Mouse (Mus musculus): ENCODE results near the gene Gm44511. TPM values are rescaled to one million over a fixed set of nuclear protein-coding genes. Genes with fewer than 3 reads are reported as not detected.
"Not testable (repeated sequence)": the region's sequence is repeated elsewhere in the genome, so short reads cannot be mapped to it uniquely, and the experiment has no call there.

Gm44511 gene
- polyA plus RNA-seq, 1 experiment from 2014 or later, result not detected

GRCm38 (mm10) chr6:128786396-128786795 is 39.7 kb downstream of the Gm44511 start:
- H3K4me3 ChIP-seq (ENCODE audit: low read depth, low read length); H3K9ac ChIP-seq (ENCODE audit: low read depth, low read length); ATAC-seq (replicated peaks; ENCODE audit: low FRiP score); H3K27ac ChIP-seq (ENCODE audit: low read depth, low read length); H3K36me3 ChIP-seq (ENCODE audit: control insufficient read depth, insufficient read depth, low read length); DNase-seq (ENCODE audit: low spot score); H3K9me3 ChIP-seq (ENCODE audit: control insufficient read depth, low read length); H3K4me1 ChIP-seq (replicated peaks; ENCODE audit: control insufficient read depth, insufficient read depth, low read length); H3K27me3 ChIP-seq (replicated peaks; ENCODE audit: control insufficient read depth, insufficient read depth, low read length); H3K4me2 ChIP-seq: not testable (repeated sequence)
- 70% methylated on average over 1 of the region's 1 CpGs for WGBS

GRCm38 (mm10) chr6:128769481-128770253 is 56.4 kb downstream of the Gm44511 start:
- ATAC-seq (replicated peaks; ENCODE audit: low FRiP score) (no peak), DNase-seq (ENCODE audit: low spot score) (no peak)
- Histone ChIP-seq H3K4me1 (replicated peaks; ENCODE audit: control insufficient read depth, insufficient read depth, low read length) (no peaks in the 10 kb centered on the region; the same call in 1 of the 2 replicates), H3K27ac (ENCODE audit: low read depth, low read length) (no peak overlapping the region), H3K9me3 (ENCODE audit: control insufficient read depth, low read length) (peaks cover 2% of the 10 kb centered on the region; the same call in 1 of the 2 replicates), H3K4me2 (no peak overlapping the region), H3K9ac (ENCODE audit: low read depth, low read length) (no peak overlapping the region), H3K36me3 (ENCODE audit: control insufficient read depth, insufficient read depth, low read length) (no peaks in the 10 kb centered on the region), H3K4me3 (ENCODE audit: low read depth, low read length) (no peak overlapping the region), H3K27me3 (replicated peaks; ENCODE audit: control insufficient read depth, insufficient read depth, low read length) (no peaks in the 10 kb centered on the region)
- 79% methylated on average over 10 of the region's 10 CpGs for WGBS

DNA sequence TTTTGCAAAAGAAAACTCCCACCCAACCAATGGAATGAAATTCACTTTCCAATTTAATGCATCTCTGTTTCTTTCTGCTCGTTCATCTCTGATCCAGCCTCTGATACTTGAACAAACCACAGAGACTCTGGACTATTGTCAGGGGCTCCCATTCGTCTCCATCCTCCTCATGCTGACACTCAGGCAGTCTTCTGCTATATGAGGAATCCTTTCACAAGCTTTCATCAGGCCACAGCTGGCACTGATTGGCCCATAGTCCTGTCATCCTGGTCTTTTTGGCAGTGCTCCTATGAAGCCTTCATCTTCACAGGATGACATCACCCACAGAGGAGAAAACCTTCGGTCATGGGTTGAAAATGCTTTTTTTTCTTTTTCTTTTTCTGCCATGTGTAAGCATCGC is 58.1 kb downstream of the Gm44511 start:
- Histone ChIP-seq H3K4me2 (no peak overlapping the region), H3K4me1 (replicated peaks; ENCODE audit: control insufficient read depth, insufficient read depth, low read length) (no peaks in the 10 kb centered on the region; the same call in none of the 2 replicates), H3K36me3 (ENCODE audit: control insufficient read depth, insufficient read depth, low read length) (no peaks in the 10 kb centered on the region), H3K9ac (ENCODE audit: low read depth, low read length) (no peak overlapping the region), H3K4me3 (ENCODE audit: low read depth, low read length) (no peak overlapping the region), H3K9me3 (ENCODE audit: control insufficient read depth, low read length) (no peaks in the 10 kb centered on the region), H3K27ac (ENCODE audit: low read depth, low read length) (no peak overlapping the region), H3K27me3 (replicated peaks; ENCODE audit: control insufficient read depth, insufficient read depth, low read length) (no peaks in the 10 kb centered on the region)
- 73% methylated on average over 4 of the region's 4 CpGs for WGBS
- ATAC-seq (replicated peaks; ENCODE audit: low FRiP score), result no peak
- no peak for DNase-seq (ENCODE audit: low spot score)

DNA sequence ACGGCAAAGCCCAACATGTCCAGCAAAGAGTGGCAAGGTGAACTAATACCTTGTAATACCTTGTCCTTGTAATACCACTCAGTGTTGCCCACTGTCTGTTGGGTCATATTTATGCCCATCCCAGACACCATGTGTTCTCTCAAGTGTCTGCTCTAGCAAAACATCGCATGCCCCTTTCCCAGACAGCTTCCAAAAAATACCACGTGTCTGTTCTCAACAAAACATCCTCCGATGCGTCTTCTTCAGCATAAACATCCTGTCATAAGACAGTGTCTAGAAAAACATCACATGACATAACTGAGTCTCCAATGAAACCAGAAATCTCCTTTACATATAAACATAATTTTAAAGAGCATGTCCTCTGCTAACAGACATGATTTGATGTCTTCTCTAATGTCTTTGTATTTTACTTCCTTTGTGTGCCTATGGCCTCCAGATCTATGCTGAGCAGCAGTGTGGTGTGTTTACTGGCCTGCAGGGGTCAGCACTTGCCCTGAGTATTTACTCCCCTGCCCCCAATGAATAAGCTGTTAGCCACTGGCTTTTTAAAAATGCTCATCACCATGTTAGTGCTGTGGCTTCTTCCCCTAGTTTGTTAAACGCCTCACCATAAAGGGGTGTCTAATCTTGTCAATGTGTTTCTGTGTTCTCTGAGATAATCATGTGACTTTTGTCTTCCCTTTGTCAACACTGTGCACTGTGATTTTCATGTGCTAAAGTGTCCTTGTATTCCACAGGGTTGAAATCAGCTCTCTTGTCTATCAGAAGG is 59.4 kb downstream of the Gm44511 start:
- H3K9me3 ChIP-seq (ENCODE audit: control insufficient read depth, low read length); H3K9ac ChIP-seq (ENCODE audit: low read depth, low read length); H3K4me1 ChIP-seq (replicated peaks; ENCODE audit: control insufficient read depth, insufficient read depth, low read length); H3K4me2 ChIP-seq; H3K4me3 ChIP-seq (ENCODE audit: low read depth, low read length); H3K27ac ChIP-seq (ENCODE audit: low read depth, low read length); DNase-seq (ENCODE audit: low spot score); H3K36me3 ChIP-seq (ENCODE audit: control insufficient read depth, insufficient read depth, low read length); H3K27me3 ChIP-seq (replicated peaks; ENCODE audit: control insufficient read depth, insufficient read depth, low read length): not testable (repeated sequence)
- 0 out of 2 replicates have a peak, but pooled peaks have one; percentile 22 for ATAC-seq (replicated peaks; ENCODE audit: low FRiP score)
- 65% methylated on average over 6 of the region's 6 CpGs for WGBS

GRCm38 (mm10) chr6:128765211-128765610 is 60.9 kb downstream of the Gm44511 start:
- peaks cover 3% of the 10 kb centered on the region for H3K4me1 ChIP-seq (replicated peaks; ENCODE audit: control insufficient read depth, insufficient read depth, low read length)
- H3K27me3 ChIP-seq (replicated peaks; ENCODE audit: control insufficient read depth, insufficient read depth, low read length), result no peaks in the 10 kb centered on the region
- no peak overlapping the region for H3K4me2 ChIP-seq
- H3K4me3 ChIP-seq (ENCODE audit: low read depth, low read length), result no peak overlapping the region
- no peak overlapping the region for H3K27ac ChIP-seq (ENCODE audit: low read depth, low read length)
- no peak overlapping the region for H3K9ac ChIP-seq (ENCODE audit: low read depth, low read length)
- ATAC-seq (replicated peaks; ENCODE audit: low FRiP score) (no peak), DNase-seq (ENCODE audit: low spot score) (no peak)
- no peaks in the 10 kb centered on the region for H3K36me3 ChIP-seq (ENCODE audit: control insufficient read depth, insufficient read depth, low read length)
- no peaks in the 10 kb centered on the region for H3K9me3 ChIP-seq (ENCODE audit: control insufficient read depth, low read length)
- WGBS, result 61% methylated on average over 1 of the region's 1 CpGs

DNA sequence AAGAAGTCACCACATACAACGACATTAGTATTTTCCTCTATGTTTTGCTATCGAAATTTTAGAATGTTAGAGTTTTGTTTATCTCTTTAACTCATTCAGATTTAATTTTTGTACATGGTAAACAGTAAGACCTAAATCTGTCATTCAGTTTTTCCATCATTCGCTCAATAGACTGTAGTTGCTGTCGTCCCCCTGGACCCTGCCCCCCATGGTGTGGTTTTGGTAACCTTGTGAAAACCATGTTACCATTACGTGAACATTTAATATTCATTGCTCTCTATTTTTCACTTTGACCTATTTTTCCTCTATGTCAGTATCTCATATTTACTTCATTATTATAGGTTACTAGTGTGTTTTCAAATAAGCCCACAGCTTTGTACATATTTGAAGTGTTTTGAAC is 61.5 kb downstream of the Gm44511 start:
- Histone ChIP-seq H3K9me3 (ENCODE audit: control insufficient read depth, low read length) (no peaks in the 10 kb centered on the region), H3K27ac (ENCODE audit: low read depth, low read length) (no peak overlapping the region), H3K9ac (ENCODE audit: low read depth, low read length) (no peak overlapping the region), H3K27me3 (replicated peaks; ENCODE audit: control insufficient read depth, insufficient read depth, low read length) (no peaks in the 10 kb centered on the region), H3K4me1 (replicated peaks; ENCODE audit: control insufficient read depth, insufficient read depth, low read length) (peaks cover 3% of the 10 kb centered on the region), H3K36me3 (ENCODE audit: control insufficient read depth, insufficient read depth, low read length) (no peaks in the 10 kb centered on the region), H3K4me3 (ENCODE audit: low read depth, low read length) (peak overlapping the region; percentile 59), H3K4me2 (peak overlapping the region; percentile 89)
- DNase-seq (ENCODE audit: low spot score), result no peak
- ATAC-seq (replicated peaks; ENCODE audit: low FRiP score), result no peak
- 19% methylated on average over 5 of the region's 5 CpGs for WGBS

DNA sequence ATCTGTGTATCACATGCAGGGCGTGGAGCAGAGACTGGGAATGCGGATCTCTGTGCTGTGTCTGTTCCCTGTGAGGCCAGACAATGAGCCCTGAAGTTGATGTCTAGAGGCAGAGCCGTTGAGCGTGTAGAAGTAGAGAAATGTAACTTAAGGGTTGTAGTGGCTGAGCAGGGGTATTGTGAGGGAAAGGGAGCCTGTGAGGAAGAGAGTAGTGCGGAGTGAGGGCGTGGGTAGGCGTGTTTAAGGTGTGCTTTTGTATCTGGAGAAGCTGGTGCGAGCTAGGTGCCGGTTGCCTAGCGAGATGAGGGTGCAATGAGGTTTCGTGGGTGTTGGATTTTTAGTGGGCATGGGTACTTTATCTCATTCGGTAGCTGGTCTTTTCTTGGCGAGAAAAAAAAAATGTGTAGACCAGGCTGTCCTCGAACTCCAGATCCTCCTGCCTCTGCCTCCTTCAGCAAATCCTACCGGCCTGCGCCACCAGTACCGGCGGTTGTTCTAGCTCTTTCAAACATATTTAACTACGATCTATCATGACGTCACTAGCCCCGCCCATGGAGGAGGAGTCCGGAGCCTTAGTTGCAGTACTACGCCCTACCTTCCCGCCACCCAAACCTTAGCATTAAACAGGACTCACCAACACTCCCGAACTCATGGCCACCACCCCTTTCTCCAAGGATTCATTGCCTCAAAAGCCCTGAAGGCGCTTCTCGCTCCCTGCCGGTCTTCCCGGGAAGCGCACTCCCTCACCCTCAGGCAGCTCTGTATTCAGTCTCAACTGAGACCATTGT is 62.2 kb downstream of the Gm44511 start:
- Histone ChIP-seq H3K36me3 (ENCODE audit: control insufficient read depth, insufficient read depth, low read length) (no peaks in the 10 kb centered on the region), H3K4me1 (replicated peaks; ENCODE audit: control insufficient read depth, insufficient read depth, low read length) (peaks cover 3% of the 10 kb centered on the region), H3K27ac (ENCODE audit: low read depth, low read length) (no peak overlapping the region; the same call in 1 of the 2 replicates), H3K4me2 (peak overlapping the region; percentile 89), H3K4me3 (ENCODE audit: low read depth, low read length) (peak overlapping the region; percentile 64), H3K27me3 (replicated peaks; ENCODE audit: control insufficient read depth, insufficient read depth, low read length) (no peaks in the 10 kb centered on the region), H3K9me3 (ENCODE audit: control insufficient read depth, low read length) (no peaks in the 10 kb centered on the region), H3K9ac (ENCODE audit: low read depth, low read length) (peak overlapping the region; percentile 54; the same call in 1 of the 2 replicates)
- WGBS, result 3% methylated on average over 30 of the region's 30 CpGs
- ATAC-seq (replicated peaks; ENCODE audit: low FRiP score) (peak; percentile 87), DNase-seq (ENCODE audit: low spot score) (peak; percentile 99)

DNA sequence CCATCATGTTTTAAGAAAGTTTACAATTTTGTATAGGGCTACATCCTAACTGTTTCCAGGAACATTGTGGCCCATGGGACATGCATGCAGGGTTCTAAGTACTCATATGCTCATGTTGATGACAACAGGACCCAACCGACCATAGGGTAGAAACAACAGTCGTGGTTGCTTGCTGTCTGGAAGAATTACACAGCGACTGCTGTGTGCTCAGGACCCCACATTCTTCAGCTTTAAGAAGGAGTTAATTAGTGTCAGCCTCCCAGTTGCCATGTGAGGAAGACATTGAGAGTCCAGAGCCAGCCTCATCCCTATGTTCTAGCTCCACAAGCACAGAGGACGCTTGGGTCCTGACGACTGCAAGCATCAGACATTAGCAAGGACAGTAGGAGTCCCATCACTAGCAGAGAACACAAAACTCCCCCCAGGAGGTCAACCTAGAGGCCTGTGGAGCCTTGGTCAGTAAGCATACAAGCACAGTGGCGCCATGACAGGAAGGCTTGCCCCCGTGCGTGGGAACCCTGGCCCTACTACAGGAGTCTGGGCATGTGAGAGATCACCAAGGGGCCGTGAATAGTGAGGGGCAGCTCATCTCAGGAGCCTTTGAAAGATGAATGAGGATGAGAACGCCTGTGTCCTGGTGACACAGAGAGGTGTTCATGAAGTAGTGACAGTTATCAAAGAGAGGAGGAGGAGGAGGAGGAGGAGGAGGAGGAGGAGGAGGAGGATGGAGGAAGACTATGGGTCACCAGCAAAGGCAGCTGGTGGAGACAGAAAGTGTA is 63.0 kb downstream of the Gm44511 start:
- not testable (repeated sequence) for H3K36me3 ChIP-seq (ENCODE audit: control insufficient read depth, insufficient read depth, low read length); DNase-seq (ENCODE audit: low spot score); H3K9me3 ChIP-seq (ENCODE audit: control insufficient read depth, low read length); H3K4me1 ChIP-seq (replicated peaks; ENCODE audit: control insufficient read depth, insufficient read depth, low read length); ATAC-seq (replicated peaks; ENCODE audit: low FRiP score); H3K27ac ChIP-seq (ENCODE audit: low read depth, low read length); H3K9ac ChIP-seq (ENCODE audit: low read depth, low read length); H3K27me3 ChIP-seq (replicated peaks; ENCODE audit: control insufficient read depth, insufficient read depth, low read length)
- WGBS, result 77% methylated on average over 9 of the region's 10 CpGs
- Histone ChIP-seq H3K4me3 (ENCODE audit: low read depth, low read length) (peak overlapping the region; percentile 64), H3K4me2 (peak overlapping the region; percentile 89)

Measured in liver, embryonic 11.5 days (tissue).